8 mouse cellular contexts compared by ENCODE assay signal in the genomic region with DNA sequence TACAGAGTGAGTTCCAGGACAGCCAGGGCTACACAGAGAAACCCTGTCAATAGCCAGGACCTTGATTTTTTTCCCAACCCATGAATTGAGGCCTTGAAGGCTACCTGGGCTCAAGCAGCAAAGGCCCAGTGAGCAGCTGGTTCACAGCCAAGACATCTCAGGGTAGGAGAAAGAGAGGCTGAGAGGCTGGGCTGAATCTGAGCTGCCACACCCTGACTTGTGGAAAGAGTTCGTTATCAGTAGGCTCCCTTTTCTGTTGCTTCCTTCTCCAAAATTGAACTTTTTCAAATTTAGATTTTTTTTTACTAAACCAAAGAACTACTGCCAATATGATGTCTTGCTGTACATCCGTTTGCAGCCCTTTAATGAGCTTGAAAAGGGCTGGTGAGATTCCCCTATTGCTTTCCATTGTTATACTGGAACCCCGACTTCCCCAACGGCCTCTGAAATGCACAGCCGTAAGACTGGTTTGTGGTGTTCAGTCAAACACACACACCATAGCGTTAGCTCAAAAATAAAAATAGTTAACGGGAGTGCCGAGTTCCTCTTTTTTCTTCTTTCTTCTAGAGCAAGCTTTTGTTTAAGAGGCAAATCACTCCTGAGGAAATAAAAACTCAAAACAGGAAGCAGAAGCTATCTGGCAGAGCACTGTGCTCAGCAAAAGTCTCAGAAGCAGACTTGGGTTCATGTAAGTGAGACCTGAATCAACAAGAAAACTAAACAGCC. TPM values are rescaled to one million over a fixed set of nuclear protein-coding genes. Genes with fewer than 3 reads are reported as not detected.
DNase-seq lines count a peak whose midpoint lies in the region; ATAC-seq lines count a peak whose summit lies in the region.

No protein-coding gene starts in this region.

- DNase-seq in kidney, adult 18-20 months, result peak; percentile 33
- DNase-seq in kidney, postnatal 4 days, result no peak
- peak; percentile 32 for DNase-seq in thymus, postnatal 25 days
- DNase-seq in thymus, postnatal 14 days, result no peak
- DNase-seq in liver, embryonic 13.5 days, result no peak
- no peak for DNase-seq in embryo, embryonic 10.5 days (ENCODE audit: low spot score)
- no peak for DNase-seq in adrenal gland, adult 18-20 months (ENCODE audit: low spot score in 2 of 2)

- H3K4me3 ChIP-seq in liver, embryonic 13.5 days (replicated peaks), result no peak overlapping the region
- H3K4me3 ChIP-seq in forebrain, embryonic 13.5 days, result no peak overlapping the region

- 0 out of 2 replicates have a peak, but pooled peaks cover 6% of the 10 kb centered on the region for H3K27me3 ChIP-seq in liver, embryonic 13.5 days
- H3K27me3 ChIP-seq in forebrain, embryonic 13.5 days, result no peaks in the 10 kb centered on the region

- H3K9ac ChIP-seq in liver, embryonic 13.5 days, result no peak overlapping the region
- H3K9ac ChIP-seq in forebrain, embryonic 13.5 days, result no peak overlapping the region

- H3K4me1 ChIP-seq in liver, embryonic 13.5 days (replicated peaks), result peaks cover 12% of the 10 kb centered on the region
- no peaks in the 10 kb centered on the region for H3K4me1 ChIP-seq in forebrain, embryonic 13.5 days

- peak overlapping the region; percentile 73 for H3K27ac ChIP-seq in liver, embryonic 13.5 days
- H3K27ac ChIP-seq in forebrain, embryonic 13.5 days, result no peak overlapping the region

- 12% methylated on average over 8 of the region's 8 CpGs for WGBS in liver, embryonic 13.5 days (ENCODE audit: insufficient replicate concordance)
- WGBS in forebrain, embryonic 13.5 days, result 72% methylated on average over 8 of the region's 8 CpGs

- no peak overlapping the region for H3K4me2 ChIP-seq in liver, embryonic 13.5 days
- no peak overlapping the region for H3K4me2 ChIP-seq in forebrain, embryonic 13.5 days

- ATAC-seq in liver, embryonic 13.5 days (ENCODE audit: low read depth), result no peak
- ATAC-seq in forebrain, embryonic 13.5 days, result no peak

- H3K36me3 ChIP-seq in liver, embryonic 13.5 days, result no peaks in the 10 kb centered on the region
- H3K36me3 ChIP-seq in forebrain, embryonic 13.5 days (ENCODE audit: poor library complexity, severe bottlenecking), result no peaks in the 10 kb centered on the region

- no peaks in the 10 kb centered on the region for H3K9me3 ChIP-seq in liver, embryonic 13.5 days (replicated peaks)
- no peaks in the 10 kb centered on the region for H3K9me3 ChIP-seq in forebrain, embryonic 13.5 days (replicated peaks)

RNA-seq across cellular contexts. Expression of a gene that starts 11.7 kb away (rescaled TPM):
- 55.8 and 59.0 TPM in 2 replicates for polyA plus RNA-seq in liver, embryonic 13.5 days (2015; fragmentation: Nextera tagmentation; extraction: Ambion mirVana)
- 47.9 and 48.4 TPM in 2 replicates for polyA plus RNA-seq in forebrain, embryonic 13.5 days (2015; fragmentation: Nextera tagmentation; extraction: Ambion mirVana)
- 100 to 1,000 TPM in 1 of 2 experiments, 10 to 100 TPM in 1; 99.7 to 114 TPM for total RNA-seq in adrenal gland, adult 18-20 months (2021)

RNA-seq across cellular contexts. Expression of a gene that starts 17.6 kb away (rescaled TPM):
- polyA plus RNA-seq in liver, embryonic 13.5 days (2015; fragmentation: Nextera tagmentation; extraction: Ambion mirVana), result 15.1 and 15.6 TPM in 2 replicates
- 29.2 and 30.5 TPM in 2 replicates for polyA plus RNA-seq in forebrain, embryonic 13.5 days (2015; fragmentation: Nextera tagmentation; extraction: Ambion mirVana)
- total RNA-seq in adrenal gland, adult 18-20 months (2021), result 10 to 100 TPM; 31.3 to 40.2 TPM

Comparison
In these comparisons a context has a peak if more than half of its experiments do, and no peak if none do; other contexts are left out.
1. DNase-seq: peak in kidney, adult 18-20 months (single experiment) and thymus, postnatal 25 days (single experiment); none in kidney, postnatal 4 days (0 of 2), thymus, postnatal 14 days (single experiment), liver, embryonic 13.5 days (single experiment), embryo, embryonic 10.5 days (single experiment) and adrenal gland, adult 18-20 months (0 of 2).